Comparison of ENCODE assay signal across 27 mouse cellular contexts in the genomic region with DNA sequence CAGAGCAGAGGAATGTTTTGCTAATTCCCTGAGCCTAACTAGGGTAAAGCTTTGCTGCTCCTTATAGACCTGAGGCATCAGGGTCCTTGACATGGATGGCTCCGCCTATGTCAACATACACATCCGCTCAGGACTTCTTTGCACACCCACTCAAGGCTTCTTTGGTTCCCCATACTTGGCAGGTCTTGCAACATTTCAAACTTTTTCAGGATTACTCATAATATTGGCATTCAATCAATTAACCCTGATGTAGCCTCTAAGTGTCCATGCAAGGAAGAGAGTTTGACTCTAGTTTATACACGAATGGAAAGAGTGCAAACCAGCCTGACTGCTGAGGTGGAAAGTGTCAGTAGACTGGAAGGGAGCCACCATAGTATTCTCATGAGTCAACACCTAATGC.
DNase-seq lines count a peak whose midpoint lies in the region; ATAC-seq and TF ChIP-seq lines count a peak whose summit lies in the region.
"Had no signal": no experiment of that assay in that cellular context is flagged by ENCODE, and none has a peak within 500 bp of the region (broad histone marks: within the 10 kb centered on the region; RNA-seq: fewer than 3 reads in every experiment).

No protein-coding gene starts in this region.

- TF ChIP-seq EP300 in heart, adult 2 months (IDR thresholded peaks at IDR 0.05; ENCODE audit: insufficient read depth, low read depth, low read length): no peak

- no peak overlapping the region for H3K9ac ChIP-seq in lung, embryonic 16.5 days (ENCODE audit: low read length)
- H3K9ac ChIP-seq in heart, adult 2 months (ENCODE audit: low read depth, low read length): no peak overlapping the region
- H3K9ac ChIP-seq: forebrain, embryonic 15.5 days; hindbrain, embryonic 12.5 days; intestine, embryonic 15.5 days; liver, embryonic 12.5 days; liver, postnatal 0 days; midbrain, embryonic 12.5 days; neural tube, embryonic 13.5 days had no signal

- WGBS in lung, embryonic 16.5 days: 37% methylated on average over 3 of the region's 3 CpGs
- WGBS in lung, adult 2 months: 44% methylated on average over 3 of the region's 3 CpGs
- 68% methylated on average over 3 of the region's 3 CpGs for WGBS in heart, adult 2 months

- H3K79me2 ChIP-seq in heart, adult 2 months (replicated peaks; ENCODE audit: control insufficient read depth, insufficient read depth, low read length): no peaks in the 10 kb centered on the region

- H3K4me2 ChIP-seq in lung, embryonic 16.5 days (ENCODE audit: low read depth, low read length): no peak overlapping the region
- H3K4me2 ChIP-seq: forebrain, embryonic 15.5 days; hindbrain, embryonic 12.5 days; intestine, embryonic 15.5 days; liver, embryonic 12.5 days; midbrain, embryonic 12.5 days; neural tube, embryonic 13.5 days had no signal

- no peaks in the 10 kb centered on the region for H3K36me3 ChIP-seq in lung, embryonic 16.5 days (ENCODE audit: control insufficient read depth, insufficient read depth, low read length)
- H3K36me3 ChIP-seq in heart, adult 2 months (ENCODE audit: control insufficient read depth, insufficient read depth, low read length): peaks cover 1% of the 10 kb centered on the region; the same call in 1 of the 2 replicates
- H3K36me3 ChIP-seq: forebrain, embryonic 15.5 days; heart, embryonic 10.5 days; hindbrain, embryonic 12.5 days; intestine, embryonic 15.5 days; liver, embryonic 12.5 days; midbrain, embryonic 12.5 days; neural tube, embryonic 13.5 days had no signal

- H3K4me3 ChIP-seq in lung, embryonic 16.5 days (ENCODE audit: low read length): no peak overlapping the region
- H3K4me3 ChIP-seq in lung, adult 2 months (replicated peaks; ENCODE audit: extremely low read depth, low read depth, low read length): no peak overlapping the region
- H3K4me3 ChIP-seq in heart, adult 2 months: no peak overlapping the region
- H3K4me3 ChIP-seq: forebrain, embryonic 15.5 days; heart, embryonic 10.5 days; hindbrain, embryonic 12.5 days; intestine, embryonic 15.5 days; liver, embryonic 12.5 days; megakaryocyte, embryonic 14.5 days; midbrain, embryonic 12.5 days; neural tube, embryonic 13.5 days had no signal

- POLR2A ChIA-PET in Patski (lab: Charles Lee): no interaction called here

- TF ChIP-seq POLR2A in lung, adult 2 months (IDR thresholded peaks at IDR 0.05; ENCODE audit: borderline replicate concordance, extremely low read depth, low read depth, low read length): no peak
- no peak for TF ChIP-seq POLR2A in heart, adult 2 months (IDR thresholded peaks at IDR 0.05; ENCODE audit: insufficient read depth, low read depth, low read length)

- H3K4me1 ChIP-seq in lung, embryonic 16.5 days (replicated peaks; ENCODE audit: control insufficient read depth, insufficient read depth, low read length): peaks cover 7% of the 10 kb centered on the region; the same call in 1 of the 2 replicates
- no peaks in the 10 kb centered on the region for H3K4me1 ChIP-seq in lung, adult 2 months (ENCODE audit: control insufficient read depth, insufficient read depth, low read length)
- H3K4me1 ChIP-seq in heart, adult 2 months (ENCODE audit: control insufficient read depth, insufficient read depth, low read length): peaks cover 3% of the 10 kb centered on the region
- H3K4me1 ChIP-seq: forebrain, embryonic 15.5 days; heart, embryonic 10.5 days; hindbrain, embryonic 12.5 days; intestine, embryonic 15.5 days; liver, embryonic 12.5 days; megakaryocyte, embryonic 14.5 days had no signal

- CTCF ChIA-PET in Patski (lab: Charles Lee): no interaction called here

- peak; percentile 92 for ATAC-seq in lung, embryonic 16.5 days (ENCODE audit: low read depth)
- ATAC-seq in Patski: peak; percentile 80
- ATAC-seq: forebrain, embryonic 15.5 days; hindbrain, postnatal 0 days; intestine, embryonic 15.5 days; liver, embryonic 12.5 days; liver, postnatal 0 days had no signal

- no peak for TF ChIP-seq CTCF in lung, adult 2 months (IDR thresholded peaks at IDR 0.05; ENCODE audit: insufficient read depth, low read length)
- TF ChIP-seq CTCF in Patski (IDR thresholded peaks at IDR 0.05): no peak
- no peak for TF ChIP-seq CTCF in heart, adult 2 months (IDR thresholded peaks at IDR 0.05)

- H3K27ac ChIP-seq in lung, embryonic 16.5 days (ENCODE audit: low read length): no peak overlapping the region
- H3K27ac ChIP-seq in heart, adult 2 months: no peak overlapping the region
- H3K27ac ChIP-seq: forebrain, embryonic 15.5 days; heart, embryonic 10.5 days; hindbrain, embryonic 12.5 days; hindbrain, postnatal 0 days; intestine, embryonic 15.5 days; liver, embryonic 12.5 days; midbrain, embryonic 12.5 days; neural tube, embryonic 13.5 days had no signal

- DNase-seq in lung, adult 2 months: no peak
- no peak for DNase-seq in Patski (ENCODE audit: low read depth, low spot score)
- peak; percentile 41 for DNase-seq in fibroblast of lung, adult 2 months (ENCODE audit: low read depth)
- DNase-seq in right cerebral cortex, postnatal 25 days: no peak
- no peak for DNase-seq in retina, embryonic 14.5 days (ENCODE audit: low spot score)
- no peak for DNase-seq in heart, adult 2 months
- DNase-seq: adrenal gland, postnatal 25 days; B cell, adult 2 months; cerebellum, adult 18-20 months; cerebellum, postnatal 10 days; gastrocnemius, postnatal 10 days; heart, postnatal 36 days; kidney, adult 2 months; kidney, postnatal 36 days; left cerebral cortex, postnatal 4 days; liver, postnatal 0 days; thymus, postnatal 4 days had no signal

- in situ Hi-C loops in Patski (cut with MboI; ENCODE audit: low pct_unique_long_range_greater_than_20kb): no loop called here

- H3K27me3 ChIP-seq in lung, embryonic 16.5 days (ENCODE audit: control insufficient read depth, insufficient read depth, low read depth, low read length): no peaks in the 10 kb centered on the region
- no peaks in the 10 kb centered on the region for H3K27me3 ChIP-seq in Patski
- H3K27me3 ChIP-seq in heart, adult 2 months (ENCODE audit: control insufficient read depth, insufficient read depth, low read length): no peaks in the 10 kb centered on the region
- H3K27me3 ChIP-seq: forebrain, embryonic 15.5 days; hindbrain, embryonic 12.5 days; intestine, embryonic 15.5 days; liver, embryonic 12.5 days; megakaryocyte, embryonic 14.5 days; midbrain, embryonic 12.5 days; neural tube, embryonic 13.5 days had no signal

- intact Hi-C loops in heart, adult 2 months (cut with DNase I): no loop called here

- no peaks in the 10 kb centered on the region for H3K9me3 ChIP-seq in lung, embryonic 16.5 days (ENCODE audit: control insufficient read depth, low read length)
- H3K9me3 ChIP-seq: forebrain, embryonic 15.5 days; heart, embryonic 10.5 days; hindbrain, embryonic 12.5 days; intestine, embryonic 15.5 days; liver, embryonic 12.5 days; megakaryocyte, embryonic 14.5 days; midbrain, embryonic 12.5 days; neural tube, embryonic 13.5 days had no signal
